Mouse (Mus musculus): Measurements from ENCODE around the gene Ccdc50. TPM values are rescaled to one million over a fixed set of nuclear protein-coding genes. Genes with fewer than 3 reads are reported as not detected.

Gene Ccdc50
- polyA plus RNA-seq (2012; rRNA removed): 7.1 and 9.9 TPM in 2 replicates

- peaks cover 10% of the 10 kb centered on the region; the same call in 1 of the 2 replicates for H3K4me1 ChIP-seq (ENCODE audit: control insufficient read depth, insufficient read depth, insufficient read length, low read length)
- H3K4me3 ChIP-seq (ENCODE audit: low read depth, low read length): peak within 1 kb of the TSS; percentile 71
- H3K36me3 ChIP-seq (ENCODE audit: control insufficient read depth, insufficient read depth, low read length): peaks cover 2% of the 10 kb centered on the region; the same call in 1 of the 2 replicates
- WGBS: under 1% methylated on average over 69 of the region's 69 CpGs
- no peaks in the 10 kb centered on the region for H3K27me3 ChIP-seq (ENCODE audit: control insufficient read depth, insufficient read depth, low read length)
- peak within 1 kb of the TSS; percentile 94 for H3K27ac ChIP-seq (ENCODE audit: insufficient read depth, low read depth, low read length)
- TF ChIP-seq POLR2A (IDR thresholded peaks at IDR 0.05; ENCODE audit: low read depth, low read length) (0 out of 2 replicates have a peak, but pooled peaks have one; percentile 4), CTCF (IDR thresholded peaks at IDR 0.05; ENCODE audit: extremely low read depth, insufficient read length, insufficient replicate concordance, low read depth, low read length) (no peak)
Observed at GRCm38 (mm10) chr16:27388761-27389451, at the start of gene Ccdc50. TSS of gene Ccdc50 (plus strand) at chr16:27388869.

GRCm38 (mm10) chr16:27347521-27347920 lies 41.1 kb upstream of the Ccdc50 start:
- WGBS: 34% methylated on average over 3 of the region's 3 CpGs
- H3K4me3 ChIP-seq (ENCODE audit: low read depth, low read length): no peak overlapping the region

GRCm38 (mm10) chr16:27348359-27348758 lies 40.3 kb upstream of the Ccdc50 start:
- 62% methylated on average over 1 of the region's 1 CpGs for WGBS
- TF ChIP-seq CTCF (IDR thresholded peaks at IDR 0.05; ENCODE audit: extremely low read depth, insufficient read length, insufficient replicate concordance, low read depth, low read length) (no peak), POLR2A (IDR thresholded peaks at IDR 0.05; ENCODE audit: low read depth, low read length) (no peak)
- H3K4me1 ChIP-seq (ENCODE audit: control insufficient read depth, insufficient read depth, insufficient read length, low read length): peaks cover 6% of the 10 kb centered on the region; the same call in 1 of the 2 replicates

More at GRCm38 (mm10) chr16:27347521-27347920, 41.1 kb upstream of the Ccdc50 start:
- no peaks in the 10 kb centered on the region; the same call in 1 of the 2 replicates for H3K27me3 ChIP-seq (ENCODE audit: control insufficient read depth, insufficient read depth, low read length)
- peaks cover 6% of the 10 kb centered on the region; the same call in 1 of the 2 replicates for H3K4me1 ChIP-seq (ENCODE audit: control insufficient read depth, insufficient read depth, insufficient read length, low read length)
- H3K27ac ChIP-seq (ENCODE audit: insufficient read depth, low read depth, low read length): no peak overlapping the region
- H3K36me3 ChIP-seq (ENCODE audit: control insufficient read depth, insufficient read depth, low read length): no peaks in the 10 kb centered on the region
- TF ChIP-seq CTCF (IDR thresholded peaks at IDR 0.05; ENCODE audit: extremely low read depth, insufficient read length, insufficient replicate concordance, low read depth, low read length) (no peak), POLR2A (IDR thresholded peaks at IDR 0.05; ENCODE audit: low read depth, low read length) (no peak)

GRCm38 (mm10) chr16:27349235-27349634 lies 39.4 kb upstream of the Ccdc50 start:
- Histone ChIP-seq H3K4me3 (ENCODE audit: low read depth, low read length) (no peak overlapping the region), H3K27me3 (ENCODE audit: control insufficient read depth, insufficient read depth, low read length) (no peaks in the 10 kb centered on the region; the same call in 1 of the 2 replicates), H3K36me3 (ENCODE audit: control insufficient read depth, insufficient read depth, low read length) (no peaks in the 10 kb centered on the region), H3K4me1 (ENCODE audit: control insufficient read depth, insufficient read depth, insufficient read length, low read length) (peaks cover 6% of the 10 kb centered on the region; the same call in 1 of the 2 replicates), H3K27ac (ENCODE audit: insufficient read depth, low read depth, low read length) (0 out of 2 replicates have a peak overlapping the region, but pooled peaks have one; percentile 12)
- TF ChIP-seq POLR2A (IDR thresholded peaks at IDR 0.05; ENCODE audit: low read depth, low read length): no peak
- TF ChIP-seq CTCF (IDR thresholded peaks at IDR 0.05; ENCODE audit: extremely low read depth, insufficient read length, insufficient replicate concordance, low read depth, low read length): no peak
- WGBS: 91% methylated on average over 2 of the region's 2 CpGs

More at GRCm38 (mm10) chr16:27348359-27348758, 40.3 kb upstream of the Ccdc50 start:
- no peak overlapping the region for H3K27ac ChIP-seq (ENCODE audit: insufficient read depth, low read depth, low read length)
- no peak overlapping the region for H3K4me3 ChIP-seq (ENCODE audit: low read depth, low read length)
- H3K27me3 ChIP-seq (ENCODE audit: control insufficient read depth, insufficient read depth, low read length): no peaks in the 10 kb centered on the region; the same call in 1 of the 2 replicates
- H3K36me3 ChIP-seq (ENCODE audit: control insufficient read depth, insufficient read depth, low read length): no peaks in the 10 kb centered on the region

- Histone ChIP-seq H3K4me1 (ENCODE audit: control insufficient read depth, insufficient read depth, insufficient read length, low read length) (peaks cover 6% of the 10 kb centered on the region; the same call in 1 of the 2 replicates), H3K36me3 (ENCODE audit: control insufficient read depth, insufficient read depth, low read length) (no peaks in the 10 kb centered on the region), H3K27me3 (ENCODE audit: control insufficient read depth, insufficient read depth, low read length) (no peaks in the 10 kb centered on the region; the same call in 1 of the 2 replicates), H3K27ac (ENCODE audit: insufficient read depth, low read depth, low read length) (no peak overlapping the region), H3K4me3 (ENCODE audit: low read depth, low read length) (no peak overlapping the region)
- WGBS: 88% methylated on average over 7 of the region's 7 CpGs
- TF ChIP-seq POLR2A (IDR thresholded peaks at IDR 0.05; ENCODE audit: low read depth, low read length) (no peak), CTCF (IDR thresholded peaks at IDR 0.05; ENCODE audit: extremely low read depth, insufficient read length, insufficient replicate concordance, low read depth, low read length) (no peak)
Observed at GRCm38 (mm10) chr16:27349878-27350532, 38.7 kb upstream of the Ccdc50 start.

GRCm38 (mm10) chr16:27354464-27354863 lies 34.2 kb upstream of the Ccdc50 start:
- Histone ChIP-seq H3K4me3 (ENCODE audit: low read depth, low read length) (no peak overlapping the region), H3K27me3 (ENCODE audit: control insufficient read depth, insufficient read depth, low read length) (no peaks in the 10 kb centered on the region), H3K4me1 (ENCODE audit: control insufficient read depth, insufficient read depth, insufficient read length, low read length) (no peaks in the 10 kb centered on the region), H3K27ac (ENCODE audit: insufficient read depth, low read depth, low read length) (no peak overlapping the region), H3K36me3 (ENCODE audit: control insufficient read depth, insufficient read depth, low read length) (no peaks in the 10 kb centered on the region)
- no peak for TF ChIP-seq CTCF (IDR thresholded peaks at IDR 0.05; ENCODE audit: extremely low read depth, insufficient read length, insufficient replicate concordance, low read depth, low read length)
- no peak for TF ChIP-seq POLR2A (IDR thresholded peaks at IDR 0.05; ENCODE audit: low read depth, low read length)
- 58% methylated on average over 2 of the region's 2 CpGs for WGBS

- whole genome bisulfite sequencing: 41% methylated on average over 1 of the region's 1 CpGs
- Histone ChIP-seq H3K4me3 (ENCODE audit: low read depth, low read length) (no peak overlapping the region), H3K4me1 (ENCODE audit: control insufficient read depth, insufficient read depth, insufficient read length, low read length) (no peaks in the 10 kb centered on the region), H3K27me3 (ENCODE audit: control insufficient read depth, insufficient read depth, low read length) (no peaks in the 10 kb centered on the region), H3K27ac (ENCODE audit: insufficient read depth, low read depth, low read length) (no peak overlapping the region), H3K36me3 (ENCODE audit: control insufficient read depth, insufficient read depth, low read length) (no peaks in the 10 kb centered on the region)
- TF ChIP-seq CTCF (IDR thresholded peaks at IDR 0.05; ENCODE audit: extremely low read depth, insufficient read length, insufficient replicate concordance, low read depth, low read length) (no peak), POLR2A (IDR thresholded peaks at IDR 0.05; ENCODE audit: low read depth, low read length) (no peak)
Observed at GRCm38 (mm10) chr16:27360059-27360458, 28.6 kb upstream of the Ccdc50 start.
